Mouse (Mus musculus): ENCODE measurements around the gene Gm8890. TPM values are rescaled to one million over a fixed set of nuclear protein-coding genes. Genes with fewer than 3 reads are reported as not detected.
"Not testable (repeated sequence)": the region's sequence is repeated elsewhere in the genome, so short reads cannot be mapped to it uniquely, and the experiment has no call there.

The Gm8890 gene
- not detected in 2 replicates for polyA plus RNA-seq (2014; fragmentation: Nextera tagmentation; extraction: Ambion mirVana)

DNA sequence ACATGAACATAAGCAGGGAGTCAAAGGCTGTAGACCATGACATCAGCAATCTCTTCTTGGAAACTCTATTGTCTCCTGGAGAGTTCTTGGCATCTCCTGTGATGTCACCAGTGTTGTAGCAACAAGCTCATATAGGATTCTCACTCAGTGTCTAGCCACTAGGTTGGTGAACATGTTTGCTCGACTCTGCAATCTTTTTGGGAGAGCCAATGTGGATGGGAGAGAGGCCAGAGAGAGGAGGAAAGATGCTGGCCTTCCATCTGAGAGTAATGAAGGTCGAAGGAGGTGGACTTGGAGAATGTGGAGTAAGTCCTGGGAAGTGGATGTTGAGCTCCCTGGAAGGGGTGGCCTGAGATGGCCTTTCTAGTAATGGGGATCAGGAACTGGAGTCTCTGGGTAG is at the start of gene Gm8890:
Gene Gm8890 (plus strand): TSS at position 301 of the 400 bp plus-strand sequence.
- not testable (repeated sequence) for H3K4me1 ChIP-seq (ENCODE audit: control insufficient read depth, insufficient read depth, low read length); H3K27me3 ChIP-seq (ENCODE audit: control insufficient read depth, insufficient read depth, low read length); H3K36me3 ChIP-seq (ENCODE audit: control insufficient read depth, insufficient read depth, low read length); ATAC-seq (ENCODE audit: insufficient number of reproducible peaks, insufficient read depth, low FRiP score, low read depth); H3K4me3 ChIP-seq (ENCODE audit: low read depth, low read length); H3K9ac ChIP-seq (replicated peaks; ENCODE audit: low read depth, low read length); H3K4me2 ChIP-seq (replicated peaks; ENCODE audit: low read depth, low read length); H3K9me3 ChIP-seq (ENCODE audit: control insufficient read depth, low read depth, low read length); H3K27ac ChIP-seq (ENCODE audit: low read length)
- 20% methylated on average over 1 of the region's 2 CpGs for WGBS

DNA sequence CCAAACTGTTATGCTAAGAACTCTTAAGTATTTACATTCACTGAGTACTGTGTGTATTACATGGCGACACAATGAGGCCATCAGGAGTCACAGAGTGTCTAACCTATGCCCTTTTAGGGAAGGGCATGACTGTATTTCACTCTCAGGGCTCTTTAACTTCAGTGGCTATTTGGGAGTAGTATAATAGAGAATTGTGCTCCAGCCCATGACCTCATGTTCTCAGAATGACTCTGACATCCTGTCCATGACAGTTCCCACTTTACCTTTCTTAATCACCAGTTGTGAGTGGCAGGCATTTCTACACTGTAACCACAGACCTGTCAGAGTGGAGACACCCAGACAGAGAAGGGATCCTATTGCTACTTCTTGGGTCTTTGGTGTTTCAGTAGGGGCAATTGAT is 388 bp downstream of the Gm8890 start:
- H3K4me1 ChIP-seq (ENCODE audit: control insufficient read depth, insufficient read depth, low read length); H3K4me2 ChIP-seq (replicated peaks; ENCODE audit: low read depth, low read length); H3K9ac ChIP-seq (replicated peaks; ENCODE audit: low read depth, low read length); H3K36me3 ChIP-seq (ENCODE audit: control insufficient read depth, insufficient read depth, low read length); H3K27ac ChIP-seq (ENCODE audit: low read length); H3K4me3 ChIP-seq (ENCODE audit: low read depth, low read length); ATAC-seq (ENCODE audit: insufficient number of reproducible peaks, insufficient read depth, low FRiP score, low read depth); H3K9me3 ChIP-seq (ENCODE audit: control insufficient read depth, low read depth, low read length); H3K27me3 ChIP-seq (ENCODE audit: control insufficient read depth, insufficient read depth, low read length): not testable (repeated sequence)
- 33% methylated on average over 1 of the region's 1 CpGs for WGBS

Other genes with a start within 250 kb of the Gm8890 start
- not detected in 2 replicates for gene Gm8879, start 128.4 kb upstream of the Gm8890 start, polyA plus RNA-seq (2014; fragmentation: Nextera tagmentation; extraction: Ambion mirVana)
- gene Gm5861, start 73.0 kb upstream of the Gm8890 start, polyA plus RNA-seq (2014; fragmentation: Nextera tagmentation; extraction: Ambion mirVana), result 0.38 TPM in 1 of 2 replicates, not detected in the other
- gene Speer1, start 85.5 kb downstream of the Gm8890 start, polyA plus RNA-seq (2014; fragmentation: Nextera tagmentation; extraction: Ambion mirVana), result not detected in 2 replicates
- not detected in 2 replicates for gene Gm8897, start 160.4 kb downstream of the Gm8890 start, polyA plus RNA-seq (2014; fragmentation: Nextera tagmentation; extraction: Ambion mirVana)
- not detected in 2 replicates for gene Gm8906, start 246.7 kb downstream of the Gm8890 start, polyA plus RNA-seq (2014; fragmentation: Nextera tagmentation; extraction: Ambion mirVana)

Measured in stomach, embryonic 14.5 days (tissue).